Mouse (Mus musculus) MEL (cell line): ENCODE results near the gene Pla2g12a.
A peak's percentile ranks its signal among the peaks of the same experiment; 100 is the strongest.

Experiments used
- CTCF ChIP-seq, 3 experiments: IDR thresholded peaks in 2 of 3; conservative IDR thresholded peaks in 1 of 3; 2 replicates each; pipeline ENCODE4 v1.5.1; 2011 to 2012; ENCODE audit warnings: low read length in 3 of 3, low read depth in 2 of 3, mild to moderate bottlenecking in 2 of 3, improper control_type of control experiment in 1 of 3, inconsistent platforms in 1 of 3, mixed read lengths in 1 of 3, moderate library complexity in 1 of 3; ENCODE audit not compliant: control insufficient read depth in 1 of 3, insufficient read depth in 1 of 3, poor library complexity in 1 of 3, severe bottlenecking in 1 of 3
- E2F4 ChIP-seq: IDR thresholded peaks from 2 replicates; pipeline ENCODE4 v1.6.1; 2011; ENCODE audit warnings: low read depth, low read length, improper control_type of control experiment, borderline replicate concordance
- EP300 ChIP-seq, 2 experiments: IDR thresholded peaks; 2 replicates each; pipeline ENCODE4 v1.6.1; 2011; ENCODE audit warnings: improper control_type of control experiment in 2 of 2, low read length in 2 of 2, low read depth in 1 of 2, mild to moderate bottlenecking in 1 of 2
- GABPA ChIP-seq: IDR thresholded peaks from 2 replicates; pipeline ENCODE4 v1.6.1; 2012; ENCODE audit warnings: low read depth, mild to moderate bottlenecking, inconsistent platforms, low read length, improper control_type of control experiment, moderate library complexity
- GATA1 ChIP-seq: IDR thresholded peaks from 2 replicates; pipeline ENCODE4 v1.6.1; 2011; ENCODE audit warnings: low read depth, low read length, improper control_type of control experiment
- MXI1 ChIP-seq: IDR thresholded peaks from 2 replicates; pipeline ENCODE4 v1.6.1; 2011; ENCODE audit warnings: mild to moderate bottlenecking, low read depth, low read length, improper control_type of control experiment
- POLR2A ChIP-seq, 2 experiments: IDR thresholded peaks; 2 replicates each; pipeline ENCODE4 v1.6.1; 2011 to 2012; ENCODE audit warnings: low read length in 2 of 2, mild to moderate bottlenecking in 2 of 2, control low read depth in 1 of 2, improper control_type of control experiment in 1 of 2, low read depth in 1 of 2, moderate library complexity in 1 of 2; ENCODE audit not compliant: control insufficient read depth in 1 of 2, insufficient read depth in 1 of 2, poor library complexity in 1 of 2
- TAL1 ChIP-seq: IDR thresholded peaks from 2 replicates; pipeline ENCODE4 v1.6.1; 2012; ENCODE audit warnings: mild to moderate bottlenecking, inconsistent platforms, low read length, moderate library complexity, mixed read lengths
- ZC3H11A ChIP-seq: IDR thresholded peaks from 2 replicates; pipeline ENCODE4 v1.6.1; 2012; ENCODE audit warnings: low read depth, mild to moderate bottlenecking, inconsistent platforms, low read length, improper control_type of control experiment

DNA sequence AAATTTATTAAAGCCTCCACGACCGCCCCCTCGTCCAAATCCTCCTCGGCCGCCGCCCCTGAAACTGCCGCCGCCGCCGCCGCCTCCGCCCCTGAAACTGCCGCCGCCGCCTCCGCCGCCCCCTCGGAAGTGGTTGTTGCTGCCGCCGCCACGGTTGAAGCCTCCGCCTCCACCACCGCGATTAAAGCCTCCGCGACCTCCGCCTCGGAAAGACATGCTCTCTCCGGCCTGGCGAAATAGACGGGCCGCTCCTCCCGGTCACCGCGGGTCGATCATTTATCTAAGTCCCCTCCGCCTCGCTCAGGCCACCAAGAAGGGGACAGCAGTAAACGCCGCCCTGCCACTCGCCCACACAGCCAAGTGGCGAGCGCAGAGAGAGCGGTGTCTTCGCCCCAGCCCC is 47.8 kb upstream of the Pla2g12a start:
- TF ChIP-seq GATA1 (no peak), GABPA (no peak), MXI1 (no peak), CTCF (IDR thresholded peaks at IDR 0.05 in 2 of 3, conservative IDR thresholded peaks at IDR 0.05 in 1 of 3; ENCODE audit: control insufficient read depth in 1 of 3, insufficient read depth in 1 of 3, low read depth in 2 of 3, low read length in 3 of 3, poor library complexity in 1 of 3, severe bottlenecking in 1 of 3) (no peak), EP300 (IDR thresholded peaks at IDR 0.05; ENCODE audit: low read depth in 1 of 2, low read length in 2 of 2) (no peak; a peak in 1 of 4 replicates), ZC3H11A (no peak), POLR2A (IDR thresholded peaks at IDR 0.05; ENCODE audit: control insufficient read depth in 1 of 2, insufficient read depth in 1 of 2, low read depth in 1 of 2, low read length in 2 of 2, poor library complexity in 1 of 2) (peak in 1 of 2 experiments; percentile 76; a peak in 1 of 4 replicates), TAL1 (no peak), E2F4 (no peak)
